Mouse (Mus musculus) C2C12 (cell line): ENCODE measurements around the gene Cacna2d3. TPM values are rescaled to one million over a fixed set of nuclear protein-coding genes. Genes with fewer than 3 reads are reported as not detected.

Experiments
- H3K27me3 ChIP-seq: one replicate; pipeline ENCODE4 v1.6.1; 2011; ENCODE audit not compliant: control insufficient read depth, insufficient read depth, insufficient read length
- H3K36me3 ChIP-seq: one replicate; pipeline ENCODE4 v1.6.1; 2011; ENCODE audit not compliant: control insufficient read depth, insufficient read depth
- H3K4me3 ChIP-seq: one replicate; pipeline ENCODE4 v1.5.1; 2011; ENCODE audit warnings: mild to moderate bottlenecking, control low read depth; ENCODE audit not compliant: poor library complexity, insufficient read depth, severe bottlenecking
- H3K79me2 ChIP-seq: one replicate; pipeline ENCODE4 v1.6.1; 2011; ENCODE audit not compliant: control insufficient read depth, insufficient read depth
- H3K79me3 ChIP-seq: one replicate; pipeline ENCODE4 v1.6.1; 2011; ENCODE audit warnings: low read depth, control low read depth
- H3ac ChIP-seq: one replicate; pipeline ENCODE3; 2011; ENCODE audit warnings: low read depth; ENCODE audit not compliant: control insufficient read depth, insufficient read length
- CEBPB ChIP-seq: IDR thresholded peaks from one replicate; pipeline ENCODE4 v1.6.1; 2011; ENCODE audit warnings: low read depth, mild to moderate bottlenecking, control low read depth, moderate library complexity
- CTCF ChIP-seq: IDR thresholded peaks from one replicate; pipeline ENCODE4 v1.5.1; 2011; ENCODE audit not compliant: control insufficient read depth, insufficient read depth, insufficient read length
- FOSL1 ChIP-seq: IDR thresholded peaks from one replicate; pipeline ENCODE4 v1.8.0; 2011; ENCODE audit warnings: mild to moderate bottlenecking, low read length; ENCODE audit not compliant: poor library complexity, insufficient read depth, severe bottlenecking
- MAX ChIP-seq: IDR thresholded peaks from one replicate; pipeline ENCODE4 v1.6.1; 2011; ENCODE audit warnings: mild to moderate bottlenecking, control low read depth
- MYOD1 ChIP-seq: IDR thresholded peaks from one replicate; pipeline ENCODE4 v1.6.1; 2011; ENCODE audit warnings: low read depth; ENCODE audit not compliant: control insufficient read depth, insufficient read length
- MYOG ChIP-seq: IDR thresholded peaks from one replicate; pipeline ENCODE4 v1.6.1; 2011; ENCODE audit not compliant: control insufficient read depth, insufficient read length; ENCODE audit errors: extremely low read depth
- USF1 ChIP-seq: IDR thresholded peaks from one replicate; pipeline ENCODE4 v1.6.1; 2011; ENCODE audit warnings: low read depth, mild to moderate bottlenecking, control low read depth, moderate library complexity
- polyA plus RNA-seq: library from polyadenylated mRNA; unstranded; fragments of >200 nt; fragmentation: generic; extraction: Trizol; gene quantifications from one replicate; pipeline ENCODE4 v1.2.1, GENCODE M21; 2012; ENCODE audit warnings: missing spikeins

The Cacna2d3 gene
- polyA plus RNA-seq, 1 experiment = not detected

DNA sequence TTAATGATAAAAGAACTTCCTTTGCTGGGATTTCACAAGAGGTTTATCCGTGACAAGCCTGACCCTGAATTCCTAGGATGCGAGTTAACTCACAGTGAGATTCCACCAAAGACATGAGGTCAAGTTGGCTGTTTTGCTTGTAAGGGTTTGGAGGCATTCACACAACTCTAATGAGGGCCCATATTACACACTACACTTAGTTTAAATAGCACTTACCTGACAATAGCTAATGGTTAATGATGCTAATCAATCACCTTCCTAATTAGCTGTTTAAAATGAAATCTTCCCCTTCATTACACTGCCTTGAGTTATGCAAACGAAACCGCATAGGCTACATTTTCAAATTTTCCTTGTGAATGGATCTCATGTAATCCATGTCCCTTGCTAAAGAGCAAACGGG, 683.4 kb downstream of the Cacna2d3 start:
- H3K36me3 ChIP-seq = no peaks in the 10 kb centered on the region
- no peak overlapping the region for H3ac ChIP-seq
- H3K27me3 ChIP-seq = no peaks in the 10 kb centered on the region
- TF ChIP-seq MYOG = no peak
- TF ChIP-seq CTCF = no peak
- no peak for TF ChIP-seq FOSL1
- TF ChIP-seq USF1 = no peak
- TF ChIP-seq MAX = no peak
- TF ChIP-seq CEBPB = no peak
- no peak for TF ChIP-seq MYOD1
- no peak overlapping the region for H3K4me3 ChIP-seq
- H3K79me2 ChIP-seq = no peaks in the 10 kb centered on the region
- no peaks in the 10 kb centered on the region for H3K79me3 ChIP-seq

DNA sequence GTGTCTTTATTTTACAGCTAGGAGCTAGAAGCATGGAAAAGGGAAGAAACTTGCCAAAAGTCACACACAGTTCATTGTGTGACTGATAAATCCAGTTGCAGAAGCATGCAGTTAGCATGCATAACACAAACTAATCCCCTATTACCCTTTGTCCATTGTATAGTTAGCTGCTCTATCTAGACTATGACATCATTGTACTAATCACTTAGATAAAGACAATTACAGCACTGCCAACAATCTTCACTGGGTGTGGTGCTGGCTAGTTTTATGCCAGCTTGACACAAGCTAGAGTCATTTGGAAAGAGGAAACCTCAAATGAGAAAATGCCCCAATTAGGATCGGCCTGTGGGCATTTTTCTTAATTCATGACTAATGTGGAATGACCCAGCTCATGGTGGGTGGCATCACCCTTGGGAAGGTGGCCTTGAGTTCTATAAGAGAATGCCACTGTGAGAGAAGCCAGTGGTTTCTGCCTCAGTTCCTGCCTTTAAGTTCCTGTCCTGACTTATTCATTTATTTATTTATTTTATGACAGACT, 689.7 kb downstream of the Cacna2d3 start:
- Histone ChIP-seq H3ac (no peak overlapping the region), H3K36me3 (no peaks in the 10 kb centered on the region), H3K27me3 (no peaks in the 10 kb centered on the region), H3K79me2 (no peaks in the 10 kb centered on the region), H3K79me3 (no peaks in the 10 kb centered on the region), H3K4me3 (no peak overlapping the region)
- TF ChIP-seq MYOD1 (no peak), MAX (no peak), USF1 (no peak), CTCF (no peak), CEBPB (no peak), FOSL1 (no peak), MYOG (no peak)

DNA sequence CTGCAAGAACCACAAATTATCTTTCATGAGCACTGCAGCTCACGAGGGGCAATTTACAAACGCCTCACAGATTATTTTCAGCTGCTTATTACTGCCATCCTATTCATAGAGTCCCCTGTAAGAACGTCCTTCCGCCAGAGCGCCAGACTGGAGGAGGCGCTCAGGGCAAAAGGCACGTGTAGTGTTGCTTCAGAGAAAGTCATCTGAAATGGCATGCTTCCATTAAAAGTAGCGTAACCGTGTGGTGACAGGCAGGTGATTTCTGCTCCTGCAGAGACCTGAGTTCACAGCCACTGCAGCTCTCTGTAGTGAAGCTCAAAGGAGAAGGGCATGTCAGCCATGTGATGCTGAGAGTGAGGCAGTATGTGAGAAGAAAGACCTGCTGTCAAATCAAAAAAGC, 691.1 kb downstream of the Cacna2d3 start:
- TF ChIP-seq MYOG (no peak), CTCF (no peak)
- no peaks in the 10 kb centered on the region for H3K36me3 ChIP-seq
- H3K4me3 ChIP-seq = no peak overlapping the region
- no peaks in the 10 kb centered on the region for H3K79me2 ChIP-seq
- H3K79me3 ChIP-seq = no peaks in the 10 kb centered on the region
- no peaks in the 10 kb centered on the region for H3K27me3 ChIP-seq
- H3ac ChIP-seq = no peak overlapping the region

DNA sequence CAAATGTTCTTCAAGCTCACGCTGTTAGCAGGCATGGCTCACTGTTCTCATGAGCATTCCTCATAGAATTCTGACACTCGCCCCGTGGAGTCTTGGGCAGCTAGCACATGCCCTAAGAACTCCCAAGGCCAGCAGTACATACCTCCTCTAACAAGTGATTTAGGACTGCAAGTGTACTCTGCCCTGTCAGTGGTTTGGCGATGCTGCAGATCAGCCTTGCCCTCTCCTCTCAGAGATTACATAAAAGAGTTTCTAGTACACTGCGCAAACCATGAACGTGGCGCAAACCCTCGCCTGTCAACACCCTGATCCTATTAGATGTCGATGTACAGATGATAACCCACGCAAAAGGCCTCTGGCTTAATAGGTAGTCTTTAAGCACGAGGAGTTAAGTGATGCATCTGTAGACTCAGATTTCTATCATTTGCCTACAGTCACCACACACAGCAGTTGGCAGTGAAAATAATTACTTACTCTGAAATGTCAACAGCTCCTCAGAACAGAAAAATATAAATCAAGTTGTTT, 691.7 kb downstream of the Cacna2d3 start:
- Histone ChIP-seq H3K36me3 (no peaks in the 10 kb centered on the region), H3K79me3 (no peaks in the 10 kb centered on the region), H3K27me3 (no peaks in the 10 kb centered on the region), H3ac (no peak overlapping the region), H3K79me2 (no peaks in the 10 kb centered on the region), H3K4me3 (no peak overlapping the region)
- TF ChIP-seq MYOG = no peak
- no peak for TF ChIP-seq USF1
- no peak for TF ChIP-seq MAX
- no peak for TF ChIP-seq CEBPB
- no peak for TF ChIP-seq MYOD1
- no peak for TF ChIP-seq FOSL1
- no peak for TF ChIP-seq CTCF

DNA sequence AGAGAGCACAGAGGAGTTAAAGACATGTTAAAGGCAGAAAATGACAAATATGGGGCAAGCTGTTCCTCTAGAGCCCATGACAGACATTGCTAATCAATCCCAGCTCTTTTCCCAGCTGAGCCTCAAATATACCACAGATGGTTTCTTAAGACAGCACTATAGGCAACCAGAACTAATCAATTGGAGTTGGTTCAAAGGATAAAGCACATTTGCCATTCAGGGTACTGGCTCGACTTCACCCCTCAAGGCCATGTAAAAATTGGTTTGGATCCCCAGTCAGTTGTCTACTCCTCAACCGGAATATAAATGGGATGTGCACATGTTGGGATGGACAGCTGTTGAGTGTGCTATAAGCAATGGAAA, 692.6 kb downstream of the Cacna2d3 start:
- H3K36me3 ChIP-seq = no peaks in the 10 kb centered on the region
- no peak overlapping the region for H3ac ChIP-seq
- no peaks in the 10 kb centered on the region for H3K79me3 ChIP-seq
- no peaks in the 10 kb centered on the region for H3K27me3 ChIP-seq
- H3K4me3 ChIP-seq = no peak overlapping the region
- TF ChIP-seq MYOG (no peak), FOSL1 (no peak), MYOD1 (no peak), CEBPB (no peak), USF1 (no peak), MAX (no peak), CTCF (no peak)
- no peaks in the 10 kb centered on the region for H3K79me2 ChIP-seq

DNA sequence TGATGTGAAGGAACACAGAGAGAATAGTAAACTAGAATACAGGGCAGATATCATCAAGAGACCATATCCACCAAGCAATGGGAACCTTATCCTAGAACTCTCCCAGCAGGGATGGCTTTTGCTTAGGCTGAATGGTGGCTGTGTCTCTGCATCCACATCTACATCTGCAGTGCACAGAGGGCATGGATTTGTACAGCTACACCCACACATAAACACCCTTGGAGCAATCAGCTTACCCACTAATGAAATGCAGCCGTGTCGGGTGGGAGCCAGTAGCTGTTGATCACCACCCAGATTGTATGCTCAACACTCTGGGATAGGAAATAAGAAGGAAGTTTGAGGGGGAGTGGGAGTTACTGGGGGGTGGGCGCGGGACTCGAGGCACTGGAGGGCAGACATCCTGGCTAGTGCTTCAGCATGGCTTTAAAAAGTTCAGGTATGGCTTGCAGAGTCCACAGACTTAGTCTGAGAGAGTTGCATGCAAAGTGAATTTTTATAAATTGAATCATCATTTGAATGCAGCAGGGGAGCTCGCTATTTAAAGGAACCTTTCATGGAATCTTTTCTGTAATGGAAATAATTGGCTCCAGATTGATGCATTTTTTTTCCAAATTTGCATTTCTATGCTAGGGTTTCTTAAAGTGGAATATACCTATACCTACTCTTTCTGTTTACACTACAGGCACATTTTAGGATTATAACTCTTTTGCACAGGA, 693.1 kb downstream of the Cacna2d3 start:
- Histone ChIP-seq H3ac (no peak overlapping the region), H3K79me3 (no peaks in the 10 kb centered on the region), H3K4me3 (no peak overlapping the region), H3K27me3 (no peaks in the 10 kb centered on the region), H3K36me3 (no peaks in the 10 kb centered on the region), H3K79me2 (no peaks in the 10 kb centered on the region)
- TF ChIP-seq CTCF (no peak), FOSL1 (no peak), MYOG (no peak), USF1 (no peak), MAX (no peak), MYOD1 (no peak), CEBPB (no peak)
